Mouse (Mus musculus): ENCODE data around the gene Tgfbr3l.

The Tgfbr3l gene

DNA sequence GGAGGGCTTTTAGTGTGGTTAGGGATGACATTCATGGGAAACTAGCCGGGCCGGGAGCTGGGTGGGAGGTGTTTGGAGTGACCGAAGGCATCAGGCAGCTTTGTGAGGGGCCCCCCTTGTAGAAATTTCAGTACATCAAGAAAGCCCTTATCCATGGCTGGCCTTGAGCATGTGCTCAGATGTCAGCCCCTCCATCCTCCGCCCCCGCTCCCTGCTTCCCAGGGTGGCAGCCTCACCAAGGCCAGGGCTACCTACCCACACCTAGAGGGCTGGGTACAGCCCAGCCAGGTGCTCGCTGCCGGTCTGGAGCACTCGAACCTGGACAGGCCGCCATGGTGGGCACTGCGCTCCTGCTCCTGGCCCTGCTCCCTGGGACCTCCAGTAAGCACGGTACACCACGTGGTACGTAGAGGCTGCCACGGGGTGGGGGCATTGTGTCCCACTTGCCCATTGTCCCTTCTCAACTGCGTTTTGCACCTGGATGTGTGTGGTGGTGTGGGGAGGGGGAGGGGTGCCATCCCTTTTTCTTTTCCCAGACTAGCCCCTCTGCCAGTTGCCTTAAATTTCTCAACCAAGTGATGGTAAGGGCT is at the start of gene Tgfbr3l:
Tgfbr3l (plus strand) TSS at position 264 of the 590 bp plus-strand sequence.
- peak in 1 of 2 experiments; percentile 14 for DNase-seq

DNA sequence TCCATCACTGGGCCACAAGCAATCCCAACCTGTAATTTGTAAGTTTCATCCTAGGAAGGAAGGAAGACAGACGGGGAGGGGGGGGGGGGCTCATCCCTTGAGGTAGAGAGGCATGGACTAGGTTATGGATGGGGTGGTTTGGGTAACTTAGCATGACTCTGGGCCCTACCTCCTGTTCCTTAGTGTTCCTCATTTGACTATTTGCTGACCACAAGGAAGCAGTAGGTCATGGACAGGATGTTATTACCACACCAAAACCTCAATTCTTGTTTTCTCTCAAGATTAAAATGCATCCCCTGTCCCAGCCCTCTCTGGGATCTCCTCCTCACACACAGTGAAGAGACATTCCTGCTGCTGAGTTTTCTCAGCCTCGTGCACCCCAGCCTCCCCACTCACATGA is 46.7 kb upstream of the Tgfbr3l start:
- no peak for DNase-seq

DNA sequence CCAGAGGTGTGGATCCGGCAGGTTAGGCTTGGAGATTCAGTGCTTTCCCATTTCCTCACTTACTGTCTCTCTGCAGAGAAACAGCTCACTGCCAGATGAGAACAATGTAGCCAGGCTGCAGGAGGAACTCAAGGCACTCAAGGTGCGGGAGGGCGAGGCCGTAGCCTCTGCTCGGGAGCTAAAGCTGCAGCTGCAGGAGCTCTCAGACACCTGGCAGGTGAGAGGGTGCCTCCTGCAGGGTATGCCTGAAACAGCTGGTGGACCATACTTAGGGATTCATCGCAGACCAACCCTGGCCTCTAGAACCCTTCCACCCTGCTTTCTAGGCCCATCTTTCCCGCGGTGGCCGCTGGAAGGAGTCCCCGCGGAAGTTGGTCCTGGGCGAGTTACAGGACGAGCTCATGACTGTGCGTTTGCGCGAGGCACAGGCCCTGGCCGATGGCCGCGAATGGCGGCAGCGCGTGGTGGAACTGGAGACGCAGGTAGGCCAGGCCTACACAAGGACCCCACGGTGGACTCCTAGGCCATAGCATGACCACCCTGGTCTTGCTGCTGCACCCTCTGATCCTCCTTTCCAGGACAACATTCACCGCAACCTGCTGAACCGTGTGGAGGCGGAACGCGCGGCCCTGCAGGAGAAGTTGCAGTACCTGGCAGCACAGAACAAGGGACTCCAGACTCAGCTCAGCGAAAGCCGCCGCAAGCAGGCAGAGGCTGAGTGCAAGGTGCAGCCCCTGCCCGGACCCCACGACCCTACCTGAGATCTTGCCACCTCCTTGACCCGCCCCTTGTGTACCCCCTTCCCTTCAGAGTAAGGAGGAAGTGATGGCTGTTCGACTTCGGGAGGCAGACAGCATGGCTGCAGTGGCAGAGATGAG is 42.5 kb upstream of the Tgfbr3l start:
- no peak for DNase-seq

DNA sequence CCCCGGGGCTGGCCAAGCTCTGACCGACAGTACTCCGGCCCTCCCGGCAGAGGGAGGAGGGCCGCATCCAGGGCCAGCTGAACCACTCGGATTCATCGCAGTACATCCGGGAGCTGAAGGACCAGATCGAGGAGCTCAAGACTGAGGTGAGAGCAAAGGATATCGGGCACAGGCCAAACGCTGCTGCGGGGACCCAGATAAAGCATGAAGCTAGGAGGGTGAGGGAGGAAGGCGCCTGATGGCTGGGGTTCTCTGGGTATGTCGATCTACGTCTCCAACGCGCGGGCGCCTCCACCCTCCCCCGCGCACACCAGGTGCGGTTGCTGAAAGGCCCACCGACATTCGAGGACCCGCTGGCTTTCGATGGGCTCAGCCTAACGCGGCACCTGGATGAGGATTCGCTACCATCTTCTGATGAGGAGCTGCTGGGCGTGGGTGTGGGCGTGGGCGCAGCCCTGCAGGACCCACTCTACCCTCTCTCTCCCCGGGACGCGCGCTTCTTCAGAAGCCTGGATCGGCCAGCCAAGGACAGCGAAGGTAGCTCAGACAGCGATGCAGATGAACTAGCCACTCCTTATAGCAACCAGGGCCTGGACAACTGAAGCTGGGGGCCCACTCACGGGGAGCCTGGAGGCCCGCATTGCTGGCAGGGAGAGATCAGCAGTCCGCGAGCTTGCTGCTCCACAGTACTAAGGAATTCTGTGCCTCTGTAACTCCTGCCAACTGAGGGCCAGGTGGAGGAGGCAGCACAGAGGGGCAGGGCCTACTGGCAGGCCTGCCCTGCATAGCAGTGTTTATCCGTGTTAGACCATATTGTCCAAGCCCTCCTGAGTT is 41.6 kb upstream of the Tgfbr3l start:
- no peak for DNase-seq

DNA sequence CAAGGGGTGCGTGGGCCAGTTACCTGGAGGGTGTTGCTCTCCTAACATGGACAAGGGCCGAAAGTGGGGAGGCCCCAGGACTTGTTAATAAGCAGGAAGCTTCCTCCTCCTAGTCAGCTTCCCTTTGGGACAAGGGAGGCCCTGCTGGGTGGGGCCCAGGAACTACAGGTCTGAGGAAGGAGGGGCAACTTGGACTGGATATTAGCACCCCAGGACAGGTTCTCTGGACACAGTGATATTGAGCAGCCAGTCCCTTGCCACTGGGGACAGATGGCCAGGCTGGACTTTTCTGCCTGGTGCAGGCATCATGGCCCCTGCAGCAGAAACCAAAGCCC is 41.0 kb upstream of the Tgfbr3l start:
- no peak for DNase-seq

DNA sequence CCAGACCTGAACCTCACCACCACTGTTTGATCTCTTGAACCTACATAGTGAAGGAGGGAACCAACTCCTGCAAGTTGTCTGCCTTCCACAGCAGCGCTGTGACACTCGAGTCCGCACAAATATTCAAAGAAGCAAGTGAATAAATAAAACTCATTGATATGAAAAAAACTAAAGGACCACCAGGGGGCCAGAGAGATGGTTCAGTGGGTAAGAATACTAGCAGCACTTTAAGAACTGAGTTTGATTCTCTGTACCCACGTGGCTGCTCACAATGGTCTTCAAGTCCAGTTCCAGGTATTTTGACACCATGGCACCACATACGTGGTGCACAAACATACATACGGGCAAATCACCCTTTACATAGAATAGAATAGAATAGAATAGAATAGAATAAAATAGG is 36.9 kb upstream of the Tgfbr3l start:
- DNase-seq: no peak

DNA sequence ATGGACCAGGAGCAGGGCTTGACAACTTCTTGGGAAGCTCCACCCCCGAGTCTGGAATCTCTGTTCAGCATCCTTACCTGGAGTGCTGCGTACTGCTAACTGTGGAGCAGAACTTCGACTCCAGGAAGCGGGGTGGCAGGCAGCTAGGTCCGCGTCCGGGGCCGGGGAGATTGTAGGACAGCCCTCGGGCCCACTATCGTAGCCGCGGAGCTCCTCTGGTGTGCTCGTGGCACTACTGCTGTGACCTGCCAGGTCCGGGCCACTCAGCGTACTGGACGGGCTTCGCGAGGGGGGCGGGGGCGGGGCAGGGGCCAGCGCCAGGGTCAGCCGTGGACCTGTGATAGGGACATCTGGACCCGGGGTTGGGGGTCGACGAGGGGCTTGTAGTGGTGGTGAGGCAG is 35.2 kb upstream of the Tgfbr3l start:
- DNase-seq: no peak

GRCm38 (mm10) chr8:4213210-4214005 is 34.6 kb upstream of the Tgfbr3l start:
- DNase-seq: peak; percentile 63 to 70

DNA sequence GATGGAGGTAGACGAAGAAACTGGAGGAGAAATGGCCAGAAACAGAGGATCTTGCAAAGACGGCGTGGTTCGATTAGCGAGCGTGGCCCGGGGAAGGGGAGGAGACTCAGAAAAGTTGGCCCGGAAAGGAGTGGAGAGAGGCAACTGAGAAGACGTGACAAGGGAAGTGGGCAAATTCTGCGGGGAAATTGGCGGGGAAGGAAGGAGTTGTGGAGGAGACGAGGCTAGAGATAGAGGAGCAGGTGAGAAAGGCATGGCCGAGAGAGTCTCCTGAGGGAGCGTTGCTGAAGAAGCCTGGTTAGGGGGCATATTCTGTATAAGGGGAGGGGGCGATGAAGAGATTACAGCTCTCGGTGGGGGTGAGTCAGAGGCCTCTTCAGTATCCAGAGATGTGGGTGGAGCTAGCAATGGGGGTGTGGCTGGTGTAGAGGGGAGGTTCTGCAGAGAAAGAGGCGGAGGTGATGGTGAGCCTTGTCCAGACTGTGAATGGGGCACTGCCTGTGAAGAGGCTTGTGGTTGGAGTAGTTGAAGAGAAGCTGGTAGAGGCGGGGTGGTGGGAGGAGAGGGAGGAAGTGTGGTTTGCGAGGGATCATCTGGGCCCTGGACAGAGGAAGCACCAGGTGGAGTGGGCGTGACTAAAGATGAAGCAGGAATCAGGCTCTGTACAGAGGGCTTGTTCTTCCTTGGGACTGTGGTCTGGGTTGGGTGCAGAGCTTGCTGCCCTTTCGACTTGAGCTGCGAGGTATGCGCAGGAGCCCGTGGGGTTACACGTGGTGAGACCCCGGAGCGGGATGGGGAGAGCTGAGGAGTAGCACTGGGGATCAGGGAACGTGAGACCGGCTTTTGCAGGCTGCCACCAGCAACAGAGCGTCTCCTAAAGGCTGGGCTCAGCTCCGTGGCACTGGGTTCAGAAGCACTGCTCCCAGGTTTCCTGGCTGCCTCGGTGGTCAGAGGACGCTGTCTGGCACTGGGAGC is 33.7 kb upstream of the Tgfbr3l start:
- DNase-seq: peak; percentile 55 to 65

DNA sequence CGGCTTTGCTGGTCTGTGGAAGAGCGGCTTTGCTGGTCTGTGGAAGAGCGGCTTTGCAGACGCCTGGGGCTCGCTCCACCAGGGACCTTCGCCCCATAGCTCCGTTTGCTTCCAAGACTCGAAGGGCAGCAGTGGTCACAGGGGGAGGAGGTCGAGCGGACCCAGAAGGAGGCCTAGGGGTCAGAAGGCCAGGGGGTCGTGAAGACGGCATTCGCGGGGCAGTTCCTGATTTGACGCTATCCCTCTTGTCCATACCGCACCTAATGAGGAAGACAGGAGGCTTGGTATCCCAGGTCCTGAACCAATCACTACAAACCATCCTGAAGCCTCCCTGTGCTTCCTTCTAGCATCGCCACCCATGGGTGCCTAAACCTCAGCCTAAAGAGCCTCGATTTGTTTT is 31.7 kb upstream of the Tgfbr3l start:
- no peak for DNase-seq

DNA sequence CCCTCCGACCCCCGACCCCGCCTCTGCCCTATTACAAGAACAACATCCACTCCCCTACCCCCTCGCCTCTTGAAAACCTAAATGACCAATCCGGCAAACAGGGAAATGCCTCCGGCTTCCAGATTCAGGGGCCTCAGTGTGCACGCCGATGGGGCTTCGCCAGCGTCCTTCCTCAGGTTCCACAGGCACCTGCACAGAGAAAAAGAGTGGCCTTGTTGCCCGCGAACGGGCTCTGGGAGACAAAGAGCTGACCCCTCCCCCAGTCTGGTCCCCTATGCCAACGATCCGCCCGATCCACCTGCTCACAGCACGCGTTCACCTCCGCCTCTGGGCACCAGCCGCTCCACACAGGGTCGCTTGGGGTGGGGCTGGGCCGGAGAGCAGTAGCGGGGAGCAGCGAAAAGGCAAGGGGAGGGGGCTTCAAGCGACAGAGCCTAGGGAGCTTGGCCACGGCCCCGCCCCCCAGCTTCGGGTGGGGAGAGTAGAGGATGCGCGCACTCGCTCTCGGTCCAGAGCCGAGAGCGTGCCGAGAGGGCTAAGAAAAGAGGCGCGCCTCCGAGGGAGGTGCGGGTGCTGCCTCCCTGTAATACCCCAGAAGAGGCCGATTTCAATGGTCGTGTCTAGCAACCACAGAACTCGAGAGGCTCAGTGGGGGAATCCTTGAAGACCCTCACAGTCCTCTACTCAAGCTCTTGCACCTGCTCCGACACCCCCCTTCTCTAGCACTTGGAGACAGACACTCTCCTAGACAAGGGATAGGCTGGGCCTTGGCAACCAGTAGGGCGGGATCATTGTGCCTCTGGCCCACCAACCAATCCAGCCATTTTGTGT is 31.0 kb upstream of the Tgfbr3l start, which contains the start of gene Prr36:
Prr36 (minus strand) TSS at position 669 of the 831 bp plus-strand sequence.
- peak in 1 of 2 experiments; percentile 30 for DNase-seq

- no peak for DNase-seq
Observed at GRCm38 (mm10) chr8:4219617-4220016, 28.4 kb upstream of the Tgfbr3l start.

DNA sequence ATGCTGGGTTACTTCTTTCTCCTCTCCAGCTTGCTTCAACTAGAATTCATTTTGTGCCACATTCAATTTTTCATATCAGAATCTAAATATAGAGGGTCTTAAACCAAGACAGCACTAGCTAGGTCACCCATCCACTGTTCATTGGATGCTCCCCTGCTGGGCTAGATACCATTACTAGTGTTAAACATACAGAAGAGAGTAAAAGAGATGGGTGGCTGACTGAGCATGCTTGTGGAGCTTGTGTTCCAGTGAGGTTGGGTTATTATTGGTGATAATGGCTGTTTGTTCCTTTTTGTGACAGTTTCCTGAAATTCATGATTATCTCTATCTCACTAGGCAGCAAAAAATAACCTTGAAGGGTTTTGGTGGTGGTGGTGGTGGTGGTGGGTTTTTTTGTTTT is 26.0 kb upstream of the Tgfbr3l start:
- no peak for DNase-seq

- no peak for DNase-seq
Observed at GRCm38 (mm10) chr8:4226323-4226722, 21.7 kb upstream of the Tgfbr3l start.

- DNase-seq: no peak
Observed at GRCm38 (mm10) chr8:4226739-4227347, 21.2 kb upstream of the Tgfbr3l start, which contains the start of gene Lrrc8e. Gene Lrrc8e (plus strand): TSS chr8:4226827.

GRCm38 (mm10) chr8:4227919-4228318 is 20.1 kb upstream of the Tgfbr3l start:
- DNase-seq: no peak

- DNase-seq: no peak
Observed at GRCm38 (mm10) chr8:4229784-4230183, 18.2 kb upstream of the Tgfbr3l start.

DNA sequence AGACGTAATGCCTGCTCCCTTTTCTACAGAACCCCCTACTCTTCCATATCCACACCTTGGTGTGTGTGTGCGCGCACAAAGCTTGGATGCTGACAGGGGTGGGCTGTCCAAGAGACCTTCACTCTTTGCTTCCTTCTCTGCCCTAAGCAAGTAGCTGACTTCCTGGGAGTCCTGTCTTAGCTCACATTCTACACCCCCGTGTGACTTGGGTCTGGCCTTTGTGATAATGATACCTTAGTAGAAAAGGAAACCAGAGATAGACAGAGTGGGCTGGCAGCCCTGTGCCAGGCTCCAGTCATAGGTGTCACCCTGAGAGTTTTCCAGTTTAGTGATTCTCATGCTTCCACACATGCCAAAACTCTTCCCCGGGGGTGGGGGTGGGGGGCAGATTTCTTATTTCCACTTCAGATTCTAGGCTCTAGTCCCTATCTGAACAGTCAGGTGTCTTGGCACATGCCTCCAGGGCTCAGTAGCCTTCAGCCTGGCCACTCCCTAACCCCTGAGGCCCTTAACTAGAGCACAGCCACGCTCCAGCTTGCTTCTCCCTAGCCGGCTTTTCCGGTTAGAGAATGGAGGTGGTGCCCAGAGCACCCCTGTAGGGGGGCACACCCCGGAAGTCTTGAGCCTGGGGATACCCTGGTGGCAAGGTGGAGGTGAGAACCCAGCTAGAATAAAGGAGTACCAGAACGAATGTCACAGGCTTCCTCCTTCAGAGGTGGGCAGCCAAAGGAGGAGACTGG is 17.2 kb upstream of the Tgfbr3l start:
- DNase-seq: no peak

DNA sequence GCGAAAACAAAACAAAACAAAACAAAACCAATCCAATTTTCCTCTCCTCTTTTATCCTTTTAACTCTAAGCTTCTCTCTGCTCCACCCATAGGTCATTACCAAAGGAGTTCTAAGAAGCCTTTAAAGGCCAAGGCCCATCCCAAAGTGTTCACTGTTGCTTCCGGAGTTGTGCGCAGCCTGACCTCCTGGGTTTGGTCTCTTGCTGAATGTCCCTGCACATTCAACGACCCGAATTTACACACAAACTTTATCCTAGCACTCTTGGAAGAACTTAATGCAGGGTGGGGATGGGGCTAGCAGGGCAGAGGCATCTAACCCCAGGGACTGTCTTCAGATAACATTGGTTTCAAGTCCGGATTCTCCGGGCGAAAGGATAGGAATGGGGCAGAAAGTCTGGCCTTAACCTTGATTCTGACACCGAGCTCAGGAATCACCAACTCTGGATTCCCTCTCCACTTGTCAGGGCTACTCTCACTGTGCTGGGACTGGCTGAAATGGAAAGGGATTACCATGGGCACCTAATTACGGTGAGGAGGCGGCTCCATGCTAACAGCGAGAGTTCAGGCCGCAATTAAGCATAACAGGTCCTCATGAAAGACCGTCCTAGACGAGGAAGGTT is 10.1 kb upstream of the Tgfbr3l start:
- DNase-seq: no peak

Measured in thymus, postnatal 36 days (tissue).